Mouse (Mus musculus): ENCODE measurements around the gene Bcl6. TPM values are rescaled to one million over a fixed set of nuclear protein-coding genes. Genes with fewer than 3 reads are reported as not detected.

The Bcl6 gene
- polyA plus RNA-seq, 1 experiment from 2014 or later, result 0.50 TPM

DNA sequence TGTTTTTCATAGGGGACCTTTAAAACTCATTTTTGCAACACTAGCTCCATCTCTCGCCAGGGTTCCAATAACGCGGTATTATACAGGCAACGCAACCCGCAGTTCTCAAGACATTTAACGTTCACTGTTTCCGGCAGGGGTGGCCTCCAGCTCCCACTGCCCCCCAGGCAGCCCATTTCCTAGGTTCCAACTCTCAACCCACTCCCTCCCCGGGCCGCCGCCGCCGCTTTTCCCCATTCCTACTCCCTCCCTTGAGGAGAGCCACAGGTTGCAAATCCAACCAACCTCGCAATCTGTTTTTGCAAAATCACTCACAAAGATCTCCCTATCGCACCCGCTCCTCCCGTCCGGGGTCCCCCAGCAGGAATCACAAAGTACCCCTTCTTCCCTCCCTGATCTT lies 1.8 kb downstream of the Bcl6 start:
- Histone ChIP-seq H3K27ac (no peak overlapping the region), H3K9ac (peak overlapping the region; percentile 86), H3K9me3 (ENCODE audit: control insufficient read depth, low read length) (no peaks in the 10 kb centered on the region), H3K4me1 (replicated peaks; ENCODE audit: control insufficient read depth, insufficient read depth, low read length) (peaks cover 33% of the 10 kb centered on the region; the same call in 1 of the 2 replicates), H3K4me2 (replicated peaks) (peak overlapping the region; percentile 99), H3K4me3 (replicated peaks; ENCODE audit: low read length) (peak overlapping the region; percentile 68), H3K27me3 (ENCODE audit: control insufficient read depth, insufficient read depth, low read length) (peaks cover 34% of the 10 kb centered on the region), H3K36me3 (replicated peaks; ENCODE audit: control insufficient read depth, insufficient read depth) (no peaks in the 10 kb centered on the region)
- under 1% methylated on average over 17 of the region's 17 CpGs for WGBS
- DNase-seq (ENCODE audit: low spot score) (no peak), ATAC-seq (ENCODE audit: low FRiP score) (no peak)

DNA sequence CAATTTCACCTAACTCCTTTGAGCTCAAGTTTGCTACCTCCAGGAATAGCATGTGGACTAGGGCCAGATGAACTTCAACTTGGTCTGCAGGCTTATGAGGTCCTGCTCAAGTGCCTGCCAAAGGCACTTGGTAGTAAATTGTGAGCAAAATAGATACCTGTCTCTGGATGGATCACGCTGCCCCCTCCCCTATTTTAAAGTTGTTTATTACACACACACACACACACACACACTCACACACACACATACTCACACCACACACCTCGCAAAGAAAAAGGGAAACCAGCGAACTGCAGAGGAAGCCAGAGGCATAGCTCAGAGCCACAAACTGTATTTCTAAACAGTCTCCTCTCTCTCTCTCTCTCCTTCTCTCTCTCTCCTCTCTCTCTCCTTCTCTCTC lies 2.5 kb downstream of the Bcl6 start:
- ATAC-seq (ENCODE audit: low FRiP score) (no peak), DNase-seq (ENCODE audit: low spot score) (no peak)
- H3K4me1 ChIP-seq (replicated peaks; ENCODE audit: control insufficient read depth, insufficient read depth, low read length), result peaks cover 38% of the 10 kb centered on the region; the same call in 1 of the 2 replicates
- H3K9ac ChIP-seq, result no peak overlapping the region
- peak overlapping the region; percentile 68; the same call in 1 of the 2 replicates for H3K4me3 ChIP-seq (replicated peaks; ENCODE audit: low read length)
- no peak overlapping the region for H3K27ac ChIP-seq
- H3K4me2 ChIP-seq (replicated peaks), result peak overlapping the region; percentile 99
- peaks cover 41% of the 10 kb centered on the region for H3K27me3 ChIP-seq (ENCODE audit: control insufficient read depth, insufficient read depth, low read length)
- no peaks in the 10 kb centered on the region for H3K9me3 ChIP-seq (ENCODE audit: control insufficient read depth, low read length)
- WGBS, result 10% methylated on average over 3 of the region's 3 CpGs
- H3K36me3 ChIP-seq (replicated peaks; ENCODE audit: control insufficient read depth, insufficient read depth), result no peaks in the 10 kb centered on the region

DNA sequence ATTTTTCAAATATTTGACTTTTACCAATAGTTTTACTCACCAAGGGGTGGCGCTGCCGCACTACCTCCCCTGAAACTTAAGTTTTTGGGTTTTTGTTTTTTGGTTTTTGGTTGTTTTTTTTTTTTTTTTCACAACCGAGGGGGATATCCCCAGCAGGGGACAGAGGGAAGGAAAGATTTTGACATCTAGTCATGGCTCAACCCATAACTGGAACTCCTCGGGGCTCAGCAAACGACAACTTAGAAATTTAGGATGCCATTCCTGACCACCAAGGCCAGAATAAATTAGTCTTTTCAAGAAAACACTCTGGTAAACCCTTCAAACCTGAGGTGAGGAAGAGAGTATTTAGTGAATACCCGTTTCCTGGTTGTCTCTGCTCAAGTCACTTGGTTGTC lies 3.2 kb downstream of the Bcl6 start:
- ATAC-seq (ENCODE audit: low FRiP score) (no peak), DNase-seq (ENCODE audit: low spot score) (no peak)
- WGBS, result 1% methylated on average over 6 of the region's 6 CpGs
- H3K9ac ChIP-seq, result no peak overlapping the region
- H3K9me3 ChIP-seq (ENCODE audit: control insufficient read depth, low read length), result no peaks in the 10 kb centered on the region
- H3K27me3 ChIP-seq (ENCODE audit: control insufficient read depth, insufficient read depth, low read length), result peaks cover 48% of the 10 kb centered on the region
- H3K36me3 ChIP-seq (replicated peaks; ENCODE audit: control insufficient read depth, insufficient read depth), result no peaks in the 10 kb centered on the region
- no peak overlapping the region for H3K4me3 ChIP-seq (replicated peaks; ENCODE audit: low read length)
- peaks cover 43% of the 10 kb centered on the region; the same call in 1 of the 2 replicates for H3K4me1 ChIP-seq (replicated peaks; ENCODE audit: control insufficient read depth, insufficient read depth, low read length)
- peak overlapping the region; percentile 99 for H3K4me2 ChIP-seq (replicated peaks)
- no peak overlapping the region for H3K27ac ChIP-seq

- Histone ChIP-seq H3K4me2 (replicated peaks) (peak overlapping the region; percentile 99), H3K4me1 (replicated peaks; ENCODE audit: control insufficient read depth, insufficient read depth, low read length) (peaks cover 38% of the 10 kb centered on the region; the same call in 1 of the 2 replicates), H3K9ac (peak overlapping the region; percentile 25; the same call in 1 of the 2 replicates), H3K9me3 (ENCODE audit: control insufficient read depth, low read length) (no peaks in the 10 kb centered on the region), H3K27ac (no peak overlapping the region), H3K27me3 (ENCODE audit: control insufficient read depth, insufficient read depth, low read length) (peaks cover 54% of the 10 kb centered on the region), H3K36me3 (replicated peaks; ENCODE audit: control insufficient read depth, insufficient read depth) (no peaks in the 10 kb centered on the region), H3K4me3 (replicated peaks; ENCODE audit: low read length) (peak overlapping the region; percentile 24)
- ATAC-seq (ENCODE audit: low FRiP score) (no peak), DNase-seq (ENCODE audit: low spot score) (no peak)
- WGBS, result 2% methylated on average over 22 of the region's 22 CpGs
These were observed 3.7 kb downstream of the Bcl6 start for GRCm38 (mm10) chr16:23984760-23985466.

- H3K9me3 ChIP-seq (ENCODE audit: control insufficient read depth, low read length), result no peaks in the 10 kb centered on the region
- peaks cover 36% of the 10 kb centered on the region; the same call in 1 of the 2 replicates for H3K4me1 ChIP-seq (replicated peaks; ENCODE audit: control insufficient read depth, insufficient read depth, low read length)
- peak overlapping the region; percentile 24 for H3K4me3 ChIP-seq (replicated peaks; ENCODE audit: low read length)
- ATAC-seq (ENCODE audit: low FRiP score), result peak; percentile 44; the same call in 1 of the 2 replicates
- 0 out of 2 replicates have a peak overlapping the region, but pooled peaks have one; percentile 25 for H3K9ac ChIP-seq
- peak overlapping the region; percentile 99 for H3K4me2 ChIP-seq (replicated peaks)
- H3K27me3 ChIP-seq (ENCODE audit: control insufficient read depth, insufficient read depth, low read length), result peaks cover 61% of the 10 kb centered on the region
- H3K36me3 ChIP-seq (replicated peaks; ENCODE audit: control insufficient read depth, insufficient read depth), result no peaks in the 10 kb centered on the region
- peak; percentile 91 for DNase-seq (ENCODE audit: low spot score)
- no peak overlapping the region for H3K27ac ChIP-seq
- 2% methylated on average over 22 of the region's 22 CpGs for WGBS
These were observed 4.5 kb downstream of the Bcl6 start for GRCm38 (mm10) chr16:23984183-23984582.

DNA sequence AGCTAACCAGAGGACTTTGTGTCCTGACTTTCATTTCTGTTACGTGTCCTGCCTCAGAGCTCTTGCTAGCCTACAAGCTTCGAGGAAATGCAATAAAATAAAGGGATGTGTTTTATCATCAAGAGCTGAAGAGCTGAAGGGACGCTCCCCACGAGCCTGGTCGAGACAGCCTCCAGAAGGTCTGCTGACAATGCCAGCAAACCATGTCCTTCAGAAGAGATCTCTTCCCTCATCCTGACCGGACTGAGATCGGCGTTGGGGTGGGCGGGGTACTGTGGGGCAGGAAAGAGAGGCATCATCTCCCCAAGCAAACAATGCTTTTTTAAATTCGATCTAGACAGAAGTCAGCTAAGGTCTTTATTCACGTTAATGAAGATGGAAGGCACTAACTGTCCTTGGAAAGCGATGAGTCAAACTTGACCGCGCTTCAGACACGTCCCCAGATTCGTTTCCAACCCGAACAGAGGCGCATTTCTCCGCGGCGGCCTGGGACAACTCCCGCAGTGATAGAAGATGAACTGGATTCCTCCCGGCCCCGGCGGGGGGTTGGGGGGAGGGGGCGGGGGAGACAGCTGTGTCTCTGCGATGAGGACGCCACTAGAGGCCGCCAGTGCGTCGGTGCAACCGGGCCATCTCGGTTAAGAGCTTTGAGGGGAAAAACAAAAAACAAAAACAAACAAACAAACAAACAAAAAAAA lies 5.6 kb downstream of the Bcl6 start:
- H3K9me3 ChIP-seq (ENCODE audit: control insufficient read depth, low read length), result no peaks in the 10 kb centered on the region
- peak; percentile 78 for DNase-seq (ENCODE audit: low spot score)
- peak overlapping the region; percentile 38; the same call in 1 of the 2 replicates for H3K27ac ChIP-seq
- peaks cover 36% of the 10 kb centered on the region; the same call in 1 of the 2 replicates for H3K4me1 ChIP-seq (replicated peaks; ENCODE audit: control insufficient read depth, insufficient read depth, low read length)
- peak overlapping the region; percentile 86 for H3K4me2 ChIP-seq (replicated peaks)
- H3K36me3 ChIP-seq (replicated peaks; ENCODE audit: control insufficient read depth, insufficient read depth), result no peaks in the 10 kb centered on the region
- under 1% methylated on average over 33 of the region's 33 CpGs for WGBS
- peaks cover 65% of the 10 kb centered on the region for H3K27me3 ChIP-seq (ENCODE audit: control insufficient read depth, insufficient read depth, low read length)
- H3K9ac ChIP-seq, result peak overlapping the region; percentile 52
- H3K4me3 ChIP-seq (replicated peaks; ENCODE audit: low read length), result peak overlapping the region; percentile 41
- ATAC-seq (ENCODE audit: low FRiP score), result 0 out of 2 replicates have a peak, but pooled peaks have one; percentile 18

GRCm38 (mm10) chr16:23981925-23982851 lies 6.5 kb downstream of the Bcl6 start:
- DNase-seq (ENCODE audit: low spot score) (peak; percentile 87), ATAC-seq (ENCODE audit: low FRiP score) (peak; percentile 80)
- Histone ChIP-seq H3K36me3 (replicated peaks; ENCODE audit: control insufficient read depth, insufficient read depth) (no peaks in the 10 kb centered on the region), H3K9ac (peak overlapping the region; percentile 52), H3K9me3 (ENCODE audit: control insufficient read depth, low read length) (no peaks in the 10 kb centered on the region), H3K4me1 (replicated peaks; ENCODE audit: control insufficient read depth, insufficient read depth, low read length) (peaks cover 34% of the 10 kb centered on the region; the same call in 1 of the 2 replicates), H3K4me2 (replicated peaks) (peak overlapping the region; percentile 86), H3K27me3 (ENCODE audit: control insufficient read depth, insufficient read depth, low read length) (peaks cover 65% of the 10 kb centered on the region), H3K27ac (no peak overlapping the region), H3K4me3 (replicated peaks; ENCODE audit: low read length) (peak overlapping the region; percentile 41)
- 2% methylated on average over 28 of the region's 28 CpGs for WGBS

- peak overlapping the region; percentile 86 for H3K4me2 ChIP-seq (replicated peaks)
- ATAC-seq (ENCODE audit: low FRiP score), result no peak
- H3K9me3 ChIP-seq (ENCODE audit: control insufficient read depth, low read length), result no peaks in the 10 kb centered on the region
- no peak for DNase-seq (ENCODE audit: low spot score)
- peak overlapping the region; percentile 32 for H3K4me3 ChIP-seq (replicated peaks; ENCODE audit: low read length)
- 2% methylated on average over 32 of the region's 32 CpGs for WGBS
- peaks cover 28% of the 10 kb centered on the region; the same call in 1 of the 2 replicates for H3K4me1 ChIP-seq (replicated peaks; ENCODE audit: control insufficient read depth, insufficient read depth, low read length)
- no peak overlapping the region for H3K27ac ChIP-seq
- peak overlapping the region; percentile 48 for H3K9ac ChIP-seq
- H3K36me3 ChIP-seq (replicated peaks; ENCODE audit: control insufficient read depth, insufficient read depth), result no peaks in the 10 kb centered on the region
- peaks cover 57% of the 10 kb centered on the region for H3K27me3 ChIP-seq (ENCODE audit: control insufficient read depth, insufficient read depth, low read length)
These were observed 7.5 kb downstream of the Bcl6 start for GRCm38 (mm10) chr16:23980991-23981720.

Measured in hindbrain, embryonic 14.5 days (tissue).